Mouse (Mus musculus): ENCODE results near the gene Dlx3. TPM values are rescaled to one million over a fixed set of nuclear protein-coding genes. Genes with fewer than 3 reads are reported as not detected.

Gene Dlx3
- polyA plus RNA-seq, 1 experiment from 2014 or later = 0.28 TPM

DNA sequence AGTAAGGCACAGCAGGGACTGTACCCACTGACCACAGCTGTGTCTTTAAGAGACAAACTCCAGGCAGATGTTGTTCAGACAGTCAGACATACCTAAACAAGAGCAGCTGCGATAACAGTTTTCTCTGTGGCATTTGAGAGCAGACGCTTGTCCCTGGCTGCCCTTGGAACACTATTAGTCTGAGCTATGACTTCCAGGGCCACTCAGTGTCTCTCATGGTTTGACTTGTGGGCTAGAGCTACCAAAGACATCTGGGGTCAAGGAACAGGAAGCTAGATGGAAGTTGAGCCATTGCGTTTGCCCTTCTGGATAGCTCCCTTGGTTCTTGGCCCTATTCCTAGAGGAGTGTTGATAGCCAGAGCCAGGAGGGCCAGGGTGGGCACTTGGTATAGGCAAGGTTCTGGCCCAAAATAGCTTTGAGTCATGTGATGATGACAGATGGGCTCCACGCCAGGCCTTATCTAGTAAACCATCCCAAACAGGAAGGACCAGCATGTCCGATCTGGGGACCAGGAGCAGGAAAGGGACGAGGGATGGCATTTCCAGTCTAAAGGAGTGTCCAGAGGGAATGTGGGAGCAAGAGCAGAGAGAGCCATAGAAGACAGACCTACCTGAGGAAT lies 40.6 kb upstream of the Dlx3 start:
- no peak for ATAC-seq (ENCODE audit: low read depth)
- Histone ChIP-seq H3K36me3 (no peaks in the 10 kb centered on the region), H3K4me3 (no peak overlapping the region), H3K9ac (no peak overlapping the region), H3K27ac (replicated peaks) (no peak overlapping the region), H3K9me3 (no peaks in the 10 kb centered on the region), H3K4me2 (no peak overlapping the region), H3K4me1 (replicated peaks) (peaks cover 29% of the 10 kb centered on the region), H3K27me3 (peaks cover 50% of the 10 kb centered on the region)
- 80% methylated on average over 6 of the region's 6 CpGs for WGBS

DNA sequence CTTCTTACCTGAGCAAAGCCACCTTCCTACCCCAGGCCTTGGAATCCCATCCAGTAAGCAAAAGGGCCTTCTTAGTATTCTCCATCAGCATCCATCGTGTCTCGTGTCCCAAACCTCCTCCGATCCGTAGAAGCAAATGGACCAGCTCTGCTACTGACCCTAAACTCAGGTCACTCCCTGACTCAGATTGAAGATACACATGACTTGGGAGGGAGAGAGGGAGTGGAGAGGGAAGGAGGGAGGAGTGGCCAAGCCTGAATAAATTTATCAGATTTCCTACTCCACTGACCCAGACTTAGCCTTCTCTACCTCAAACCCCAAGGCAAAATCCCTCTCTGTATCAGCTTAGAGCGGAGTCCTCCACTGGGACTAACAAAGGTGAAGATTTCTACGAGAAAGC lies 39.1 kb upstream of the Dlx3 start:
- Histone ChIP-seq H3K4me2 (no peak overlapping the region), H3K9ac (no peak overlapping the region), H3K4me3 (no peak overlapping the region), H3K9me3 (no peaks in the 10 kb centered on the region), H3K36me3 (no peaks in the 10 kb centered on the region), H3K27me3 (peaks cover 36% of the 10 kb centered on the region), H3K27ac (replicated peaks) (no peak overlapping the region), H3K4me1 (replicated peaks) (peaks cover 18% of the 10 kb centered on the region)
- ATAC-seq (ENCODE audit: low read depth) = no peak
- 80% methylated on average over 6 of the region's 6 CpGs for WGBS

GRCm38 (mm10) chr11:95082896-95083295 lies 37.0 kb upstream of the Dlx3 start:
- 85% methylated on average over 7 of the region's 7 CpGs for WGBS
- Histone ChIP-seq H3K9ac (no peak overlapping the region), H3K4me1 (replicated peaks) (peaks cover 14% of the 10 kb centered on the region; the same call in 1 of the 2 replicates), H3K9me3 (no peaks in the 10 kb centered on the region), H3K4me2 (no peak overlapping the region), H3K4me3 (no peak overlapping the region), H3K27ac (replicated peaks) (no peak overlapping the region), H3K36me3 (no peaks in the 10 kb centered on the region), H3K27me3 (peaks cover 19% of the 10 kb centered on the region)
- no peak for ATAC-seq (ENCODE audit: low read depth)

DNA sequence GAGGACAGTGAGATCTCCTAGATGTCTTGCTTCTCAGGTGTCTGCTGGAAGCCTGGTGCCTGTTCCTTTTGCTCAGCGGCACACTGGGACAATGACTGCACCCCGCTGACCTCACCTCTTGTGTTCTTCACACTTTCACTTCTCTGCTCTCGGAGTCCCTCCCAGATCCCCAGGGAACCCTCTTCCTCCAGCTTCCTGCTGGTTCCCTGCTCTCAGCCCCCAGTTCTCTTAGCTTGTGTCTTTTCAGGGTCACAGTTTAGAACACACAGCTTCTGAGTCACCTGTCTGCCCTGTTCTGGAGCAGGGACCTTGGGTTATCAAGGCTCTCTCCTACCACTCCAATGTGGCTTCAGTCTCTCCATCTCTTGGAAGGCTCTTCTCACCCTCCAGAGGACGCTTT lies 35.7 kb upstream of the Dlx3 start:
- Histone ChIP-seq H3K4me2 (no peak overlapping the region), H3K4me3 (no peak overlapping the region), H3K9me3 (no peaks in the 10 kb centered on the region), H3K27me3 (peaks cover 6% of the 10 kb centered on the region), H3K4me1 (replicated peaks) (peaks cover 14% of the 10 kb centered on the region; the same call in 1 of the 2 replicates), H3K27ac (replicated peaks) (no peak overlapping the region), H3K36me3 (no peaks in the 10 kb centered on the region), H3K9ac (no peak overlapping the region)
- ATAC-seq (ENCODE audit: low read depth) = no peak
- WGBS = 30% methylated on average over 4 of the region's 4 CpGs

DNA sequence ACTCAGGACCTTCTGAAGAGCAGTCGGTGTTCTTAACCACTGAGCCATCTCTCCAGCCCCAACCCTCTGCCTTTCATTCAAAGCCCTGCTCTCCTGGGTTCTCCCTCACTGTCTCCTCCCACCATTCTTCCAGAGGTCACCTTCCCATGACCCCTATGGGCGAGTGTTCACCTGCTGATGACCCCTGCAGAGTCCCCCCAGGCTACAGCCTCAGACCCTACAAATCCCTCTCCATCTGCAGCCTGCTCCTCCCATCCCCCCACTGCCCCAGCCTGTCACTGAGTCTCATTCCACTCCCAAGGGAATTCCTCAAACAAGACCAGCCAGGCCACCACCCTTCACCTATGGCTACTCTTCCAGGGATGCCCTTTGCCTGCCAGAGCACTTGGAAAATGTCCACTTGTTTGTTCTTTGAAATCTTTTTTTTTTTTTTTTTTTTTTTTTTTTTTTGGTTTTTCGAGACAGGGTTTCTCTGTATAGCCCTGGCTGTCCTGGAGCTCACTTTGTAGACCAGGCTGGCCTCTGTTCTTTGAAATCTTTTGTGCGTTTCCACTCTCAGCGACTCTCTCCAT lies 35.0 kb upstream of the Dlx3 start:
- Histone ChIP-seq H3K9me3 (no peaks in the 10 kb centered on the region), H3K4me1 (replicated peaks) (peaks cover 14% of the 10 kb centered on the region; the same call in 1 of the 2 replicates), H3K4me3 (no peak overlapping the region), H3K9ac (no peak overlapping the region), H3K27ac (replicated peaks) (no peak overlapping the region), H3K27me3 (no peaks in the 10 kb centered on the region; the same call in 1 of the 2 replicates), H3K4me2 (no peak overlapping the region), H3K36me3 (no peaks in the 10 kb centered on the region)
- 42% methylated on average over 5 of the region's 5 CpGs for WGBS
- ATAC-seq (ENCODE audit: low read depth) = no peak

- no peak overlapping the region for H3K9ac ChIP-seq
- no peaks in the 10 kb centered on the region; the same call in 1 of the 2 replicates for H3K27me3 ChIP-seq
- H3K4me1 ChIP-seq (replicated peaks) = peaks cover 14% of the 10 kb centered on the region; the same call in 1 of the 2 replicates
- no peak overlapping the region for H3K4me3 ChIP-seq
- no peaks in the 10 kb centered on the region for H3K9me3 ChIP-seq
- H3K4me2 ChIP-seq = no peak overlapping the region
- 23% methylated on average over 5 of the region's 5 CpGs for WGBS
- no peak for ATAC-seq (ENCODE audit: low read depth)
- H3K36me3 ChIP-seq = no peaks in the 10 kb centered on the region
- no peak overlapping the region for H3K27ac ChIP-seq (replicated peaks)
Measured at GRCm38 (mm10) chr11:95085710-95086109, 34.2 kb upstream of the Dlx3 start.

DNA sequence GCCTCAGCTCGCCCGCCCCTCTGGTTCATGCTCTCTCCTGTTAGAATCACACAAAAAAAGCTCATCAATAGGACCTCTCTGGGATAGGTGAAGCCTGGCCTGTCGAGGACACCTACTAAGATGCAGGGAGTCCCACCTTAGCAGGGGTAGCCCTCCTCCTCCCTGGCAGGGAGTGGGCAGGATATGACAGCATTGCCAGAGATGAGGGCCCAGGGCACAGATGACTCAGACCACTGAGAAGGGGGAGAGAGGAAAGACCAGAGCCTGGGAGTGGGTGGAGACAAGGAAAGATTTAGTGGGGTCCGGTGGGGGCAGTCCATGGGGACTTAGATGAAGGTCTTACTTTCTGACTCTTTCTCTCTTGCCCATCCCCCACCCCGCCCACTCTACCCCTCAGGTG lies 33.7 kb upstream of the Dlx3 start:
- Histone ChIP-seq H3K9me3 (no peaks in the 10 kb centered on the region), H3K4me3 (no peak overlapping the region), H3K4me1 (replicated peaks) (peaks cover 14% of the 10 kb centered on the region; the same call in 1 of the 2 replicates), H3K27ac (replicated peaks) (no peak overlapping the region), H3K36me3 (no peaks in the 10 kb centered on the region), H3K27me3 (no peaks in the 10 kb centered on the region; the same call in 1 of the 2 replicates), H3K9ac (no peak overlapping the region), H3K4me2 (no peak overlapping the region)
- ATAC-seq (ENCODE audit: low read depth) = 0 out of 2 replicates have a peak, but pooled peaks have one; percentile 27
- WGBS = 56% methylated on average over 5 of the region's 5 CpGs

DNA sequence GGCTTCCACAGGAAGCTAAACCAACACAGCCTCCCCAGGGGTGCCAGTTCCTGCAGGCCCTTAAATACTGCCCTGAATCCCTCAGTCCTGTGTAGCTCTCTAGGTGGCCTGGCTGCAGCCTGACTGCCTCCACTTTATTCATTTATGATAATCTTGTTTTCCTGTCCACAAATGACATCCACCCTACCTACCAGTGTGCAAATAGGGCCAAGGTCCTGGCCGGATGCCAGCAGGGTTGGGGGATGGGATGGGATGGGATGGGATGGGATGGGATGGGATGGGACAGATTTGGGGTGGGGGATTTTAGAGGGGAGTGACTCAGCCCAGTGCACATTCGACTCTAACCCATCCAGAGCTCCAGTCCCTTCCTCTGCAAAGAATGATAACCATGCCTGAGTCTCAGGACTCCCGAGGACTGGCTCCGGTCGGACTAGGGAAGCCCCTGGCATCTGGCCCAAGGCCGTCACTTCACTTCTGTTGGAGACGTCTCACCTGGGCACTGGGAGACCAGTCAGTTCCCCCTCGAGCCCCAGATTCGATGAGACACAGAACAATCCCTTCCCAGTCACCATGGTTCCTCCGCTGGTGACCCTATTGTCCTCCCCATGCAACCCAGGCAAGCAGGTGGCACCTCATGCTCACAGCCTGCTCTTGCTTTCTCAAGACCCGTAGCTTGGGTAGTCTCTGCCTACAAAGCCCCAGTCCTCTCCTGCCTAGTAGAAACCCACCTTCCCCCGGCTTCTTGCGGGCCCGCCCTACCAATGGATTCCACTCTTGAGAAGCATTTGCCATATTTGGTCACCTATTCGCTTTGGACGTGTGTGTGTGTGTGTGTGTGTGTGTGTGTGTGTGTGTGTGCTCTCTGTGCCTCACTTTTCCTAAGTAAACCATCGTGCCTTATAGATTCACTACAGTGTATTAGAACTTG lies 32.4 kb upstream of the Dlx3 start:
- Histone ChIP-seq H3K9me3 (no peaks in the 10 kb centered on the region), H3K27me3 (no peaks in the 10 kb centered on the region; the same call in 1 of the 2 replicates), H3K4me1 (replicated peaks) (peaks cover 14% of the 10 kb centered on the region; the same call in 1 of the 2 replicates), H3K4me2 (no peak overlapping the region), H3K27ac (replicated peaks) (no peak overlapping the region), H3K4me3 (no peak overlapping the region), H3K36me3 (no peaks in the 10 kb centered on the region), H3K9ac (no peak overlapping the region)
- no peak for ATAC-seq (ENCODE audit: low read depth)
- WGBS = 71% methylated on average over 17 of the region's 17 CpGs

- Histone ChIP-seq H3K27ac (replicated peaks) (no peak overlapping the region), H3K9ac (no peak overlapping the region), H3K4me1 (replicated peaks) (peaks cover 14% of the 10 kb centered on the region; the same call in 1 of the 2 replicates), H3K27me3 (no peaks in the 10 kb centered on the region), H3K4me2 (no peak overlapping the region), H3K4me3 (no peak overlapping the region), H3K36me3 (no peaks in the 10 kb centered on the region), H3K9me3 (no peaks in the 10 kb centered on the region)
- WGBS = 72% methylated on average over 7 of the region's 7 CpGs
- ATAC-seq (ENCODE audit: low read depth) = no peak
Measured at GRCm38 (mm10) chr11:95088286-95088685, 31.6 kb upstream of the Dlx3 start.

GRCm38 (mm10) chr11:95088857-95089779 lies 30.8 kb upstream of the Dlx3 start:
- no peaks in the 10 kb centered on the region for H3K36me3 ChIP-seq
- no peak overlapping the region for H3K4me3 ChIP-seq
- no peak overlapping the region for H3K4me2 ChIP-seq
- H3K4me1 ChIP-seq (replicated peaks) = peaks cover 14% of the 10 kb centered on the region; the same call in 1 of the 2 replicates
- H3K9ac ChIP-seq = no peak overlapping the region
- H3K27me3 ChIP-seq = no peaks in the 10 kb centered on the region
- no peak overlapping the region for H3K27ac ChIP-seq (replicated peaks)
- 72% methylated on average over 16 of the region's 16 CpGs for WGBS
- no peaks in the 10 kb centered on the region for H3K9me3 ChIP-seq
- no peak for ATAC-seq (ENCODE audit: low read depth)

GRCm38 (mm10) chr11:95093077-95093476 lies 26.8 kb upstream of the Dlx3 start:
- H3K27me3 ChIP-seq = no peaks in the 10 kb centered on the region
- no peak for ATAC-seq (ENCODE audit: low read depth)
- H3K4me3 ChIP-seq = no peak overlapping the region
- no peaks in the 10 kb centered on the region for H3K9me3 ChIP-seq
- H3K27ac ChIP-seq (replicated peaks) = no peak overlapping the region
- H3K9ac ChIP-seq = no peak overlapping the region
- H3K36me3 ChIP-seq = no peaks in the 10 kb centered on the region
- WGBS = 77% methylated on average over 5 of the region's 5 CpGs
- peaks cover 9% of the 10 kb centered on the region for H3K4me1 ChIP-seq (replicated peaks)
- H3K4me2 ChIP-seq = no peak overlapping the region

All from neural tube, embryonic 13.5 days (tissue).